Mouse (Mus musculus) kidney, postnatal 36 days (tissue): Measurements from ENCODE around the gene Exoc3l.
"Not testable (repeated sequence)": the region's sequence is repeated elsewhere in the genome, so short reads cannot be mapped to it uniquely, and the experiment has no call there.

ENCODE experiments used
- DNase-seq, 2 experiments: peaks; one replicate each; pipeline ENCODE4 v3.0.0; 2021 to 2022; ENCODE audit warnings: mixed read lengths in 2 of 2

Gene Exoc3l

GRCm38 (mm10) chr8:105291802-105292201 is 4.1 kb downstream of the Exoc3l start:
- DNase-seq: peak in 1 of 2 experiments; percentile 37

- not testable (repeated sequence) for DNase-seq
Measured at GRCm38 (mm10) chr8:105291364-105291763, 4.5 kb downstream of the Exoc3l start.

GRCm38 (mm10) chr8:105290554-105291314 is 5.2 kb downstream of the Exoc3l start:
- peak; percentile 90 to 98 for DNase-seq

- DNase-seq: peak; percentile 32 to 50
Measured at GRCm38 (mm10) chr8:105289805-105290460, 6.0 kb downstream of the Exoc3l start, which contains the start of gene 4931428F04Rik. 4931428F04Rik (minus strand) TSS chr8:105289864.

GRCm38 (mm10) chr8:105288958-105289732 is 6.8 kb downstream of the Exoc3l start:
- peak; percentile 85 to 94 for DNase-seq

GRCm38 (mm10) chr8:105288231-105288630 is 7.7 kb downstream of the Exoc3l start:
- DNase-seq: no peak

- no peak for DNase-seq
Measured at GRCm38 (mm10) chr8:105286907-105287306, 9.0 kb downstream of the Exoc3l start.

- no peak for DNase-seq
Measured at GRCm38 (mm10) chr8:105285514-105285913, 10.4 kb downstream of the Exoc3l start.

- peak; percentile 32 to 79 for DNase-seq
Measured at GRCm38 (mm10) chr8:105283074-105283473, 12.8 kb downstream of the Exoc3l start.

GRCm38 (mm10) chr8:105282239-105282638 is 13.7 kb downstream of the Exoc3l start:
- DNase-seq: no peak

GRCm38 (mm10) chr8:105281821-105282220 is 14.1 kb downstream of the Exoc3l start:
- no peak for DNase-seq

GRCm38 (mm10) chr8:105280567-105280966 is 15.3 kb downstream of the Exoc3l start:
- DNase-seq: no peak

GRCm38 (mm10) chr8:105278911-105279334 is 17.0 kb downstream of the Exoc3l start:
- peak; percentile 91 to 95 for DNase-seq

GRCm38 (mm10) chr8:105276292-105277120 is 19.4 kb downstream of the Exoc3l start:
- peak; percentile 51 to 79 for DNase-seq

- DNase-seq: no peak
Measured at GRCm38 (mm10) chr8:105275840-105276239, 20.1 kb downstream of the Exoc3l start, which contains the start of gene Nol3. Nol3 (plus strand) TSS chr8:105276140.

GRCm38 (mm10) chr8:105275387-105275786 is 20.5 kb downstream of the Exoc3l start:
- DNase-seq: no peak

- DNase-seq: no peak
Measured at GRCm38 (mm10) chr8:105270916-105271186, 25.1 kb downstream of the Exoc3l start.

- DNase-seq: no peak
Measured at GRCm38 (mm10) chr8:105270101-105270915, 25.6 kb downstream of the Exoc3l start.

GRCm38 (mm10) chr8:105269461-105269947 is 26.4 kb downstream of the Exoc3l start, which contains the start of gene Hsf4:
Hsf4 (plus strand) TSS chr8:105269801.
- peak; percentile 77 to 88 for DNase-seq

GRCm38 (mm10) chr8:105269075-105269458 is 26.8 kb downstream of the Exoc3l start:
- peak; percentile 38 to 56 for DNase-seq
